Mouse (Mus musculus): ENCODE results near the gene Psmb10.

- TF ChIP-seq EP300 (IDR thresholded peaks at IDR 0.05; ENCODE audit: low read depth) (no peak), CTCF (IDR thresholded peaks at IDR 0.05; ENCODE audit: low read depth) (no peak)
These were observed 40.3 kb downstream of the Psmb10 start for GRCm38 (mm10) chr8:105897801-105898480.
